Mouse (Mus musculus) ovary, postnatal 14 days (tissue): ENCODE measurements around the gene Cdk19.
"Not testable (repeated sequence)": the region's sequence is repeated elsewhere in the genome, so short reads cannot be mapped to it uniquely, and the experiment has no call there.

Experiments used
- DNase-seq: peaks from one replicate; pipeline ENCODE4 v3.0.0; 2022; ENCODE audit warnings: low spot score

Gene Cdk19

GRCm38 (mm10) chr10:40481534-40481933, 142.2 kb downstream of the Cdk19 start:
- no peak for DNase-seq

GRCm38 (mm10) chr10:40482285-40482684, 142.9 kb downstream of the Cdk19 start:
- no peak for DNase-seq

- no peak for DNase-seq
Observed at GRCm38 (mm10) chr10:40489086-40489796, 149.9 kb downstream of the Cdk19 start.

- no peak for DNase-seq
Observed at GRCm38 (mm10) chr10:40491131-40491530, 151.8 kb downstream of the Cdk19 start.

- DNase-seq: no peak
Observed at GRCm38 (mm10) chr10:40491748-40492147, 152.4 kb downstream of the Cdk19 start.

- no peak for DNase-seq
Observed at GRCm38 (mm10) chr10:40494181-40495162, 155.1 kb downstream of the Cdk19 start.

- DNase-seq: no peak
Observed at GRCm38 (mm10) chr10:40497301-40498041, 158.1 kb downstream of the Cdk19 start.

GRCm38 (mm10) chr10:40498426-40498825, 159.1 kb downstream of the Cdk19 start:
- DNase-seq: no peak

- no peak for DNase-seq
Observed at GRCm38 (mm10) chr10:40499314-40500252, 160.2 kb downstream of the Cdk19 start.

GRCm38 (mm10) chr10:40500723-40501245, 161.4 kb downstream of the Cdk19 start:
- DNase-seq: no peak

GRCm38 (mm10) chr10:40502734-40503133, 163.4 kb downstream of the Cdk19 start:
- DNase-seq: no peak

- no peak for DNase-seq
Observed at GRCm38 (mm10) chr10:40510356-40510755, 171.0 kb downstream of the Cdk19 start.

GRCm38 (mm10) chr10:40511221-40511677, 171.9 kb downstream of the Cdk19 start:
- DNase-seq: no peak

- DNase-seq: no peak
Observed at GRCm38 (mm10) chr10:40512185-40512584, 172.8 kb downstream of the Cdk19 start.

- not testable (repeated sequence) for DNase-seq
Observed at GRCm38 (mm10) chr10:40512996-40513395, 173.6 kb downstream of the Cdk19 start.

GRCm38 (mm10) chr10:40515225-40515681, 175.9 kb downstream of the Cdk19 start:
- DNase-seq: no peak

- DNase-seq: no peak
Observed at GRCm38 (mm10) chr10:40516421-40516820, 177.1 kb downstream of the Cdk19 start.

- peak; percentile 42 for DNase-seq
Observed at GRCm38 (mm10) chr10:40519586-40519985, 180.2 kb downstream of the Cdk19 start.

GRCm38 (mm10) chr10:40521579-40521978, 182.2 kb downstream of the Cdk19 start:
- DNase-seq: no peak

GRCm38 (mm10) chr10:40523312-40523975, 184.1 kb downstream of the Cdk19 start:
- no peak for DNase-seq
